Mouse (Mus musculus) thymus, adult 2 months (tissue): ENCODE data around the gene Gstt2.

Experiments
- CTCF ChIP-seq: fragments of 200-500 bp; IDR thresholded peaks from 2 replicates; pipeline ENCODE4 v1.5.1; 2012; ENCODE audit warnings: mild to moderate bottlenecking, control low read depth, low read length, moderate library complexity, borderline replicate concordance; ENCODE audit not compliant: control insufficient read depth, poor library complexity, insufficient read depth; ENCODE audit errors: extremely low read depth
- POLR2A ChIP-seq: fragments of 200-500 bp; IDR thresholded peaks from 2 replicates; pipeline ENCODE4 v1.6.1; 2012; ENCODE audit warnings: mild to moderate bottlenecking, low read length, control low read depth, moderate library complexity; ENCODE audit not compliant: control insufficient read depth, poor library complexity, insufficient read depth; ENCODE audit errors: extremely low read depth

DNA sequence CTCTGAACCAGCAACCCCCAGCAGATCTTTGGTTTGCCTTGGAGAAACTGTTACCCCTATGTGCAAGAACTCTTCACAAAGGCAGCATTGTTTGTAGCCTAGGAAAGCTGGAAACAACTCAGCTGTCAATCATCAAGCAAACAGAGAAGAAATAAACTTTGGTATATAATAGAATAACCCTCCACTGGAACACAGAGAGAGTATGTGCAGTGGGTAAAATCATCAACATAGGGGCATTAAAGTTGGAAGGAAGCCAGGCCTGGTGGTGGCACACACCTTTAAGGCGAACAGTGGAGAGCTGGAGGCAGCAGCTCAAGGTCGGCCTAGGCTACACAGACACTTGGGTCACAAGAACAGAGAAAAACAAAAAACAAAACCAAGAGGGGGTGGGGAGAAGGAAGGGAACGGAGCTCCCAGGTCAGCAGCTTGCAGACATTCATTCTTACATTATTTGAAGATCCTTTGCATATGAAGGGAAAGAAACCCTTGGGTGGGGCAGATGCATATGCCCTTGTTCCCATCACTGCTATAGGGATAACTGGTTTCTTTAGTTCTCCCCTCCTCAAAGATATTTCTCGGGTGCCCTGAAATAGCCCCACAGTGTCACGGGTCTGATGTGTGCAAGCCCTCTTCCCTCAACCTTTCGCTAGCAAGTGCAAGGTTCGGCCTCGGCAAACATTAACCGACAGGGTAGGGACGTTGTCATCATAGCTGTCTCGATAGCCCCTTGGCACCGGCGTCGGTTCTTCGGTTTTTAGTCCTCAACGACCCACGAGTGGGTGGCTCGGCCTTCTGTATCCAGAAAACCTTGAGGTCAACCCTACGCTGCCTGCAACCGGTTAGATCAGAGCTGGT, 44.6 kb upstream of the Gstt2 start:
- TF ChIP-seq CTCF (no peak), POLR2A (no peak)
